Comparison of ENCODE assay signal across 8 mouse cellular contexts in genomic region chr3:94933604-94934003, GRCm38 (mm10). TPM values are rescaled to one million over a fixed set of nuclear protein-coding genes. Genes with fewer than 3 reads are reported as not detected.
DNase-seq lines count a peak whose midpoint lies in the region; ATAC-seq and TF ChIP-seq lines count a peak whose summit lies in the region.
"Not testable (repeated sequence)": the region's sequence is repeated elsewhere in the genome, so short reads cannot be mapped to it uniquely, and the experiment has no call there.

No protein-coding gene starts in this region.

- WGBS in forebrain, embryonic 15.5 days: no CpG with 5 or more reads among the region's 2 CpGs
- no CpG with 5 or more reads among the region's 2 CpGs for WGBS in heart, embryonic 14.5 days
- no CpG with 5 or more reads among the region's 2 CpGs for WGBS in intestine, embryonic 15.5 days
- WGBS in kidney, postnatal 0 days: no CpG with 5 or more reads among the region's 2 CpGs
- no CpG with 5 or more reads among the region's 2 CpGs for WGBS in liver, embryonic 13.5 days (ENCODE audit: insufficient replicate concordance)
- WGBS in lung, embryonic 15.5 days: no CpG with 5 or more reads among the region's 2 CpGs
- no CpG with 5 or more reads among the region's 2 CpGs for WGBS in small intestine, adult 2 months

- H3K27me3 ChIP-seq in MEL (ENCODE audit: control insufficient read depth in 1 of 2, insufficient read depth in 2 of 2, low read length in 2 of 2); forebrain, embryonic 15.5 days; heart, embryonic 14.5 days (ENCODE audit: control insufficient read depth, insufficient read depth, low read length); intestine, embryonic 15.5 days (replicated peaks); kidney, postnatal 0 days (ENCODE audit: insufficient read depth, low read length); liver, embryonic 13.5 days; lung, embryonic 15.5 days; small intestine, adult 2 months (ENCODE audit: control insufficient read depth, insufficient read depth, low read length): not testable (repeated sequence)

- H3K4me2 ChIP-seq in forebrain, embryonic 15.5 days (replicated peaks): not testable (repeated sequence)
- H3K4me2 ChIP-seq in heart, embryonic 14.5 days (ENCODE audit: low read length): peak overlapping the region; percentile 73
- peak overlapping the region; percentile 64 for H3K4me2 ChIP-seq in intestine, embryonic 15.5 days (replicated peaks)
- peak overlapping the region; percentile 57; the same call in 1 of the 2 replicates for H3K4me2 ChIP-seq in kidney, postnatal 0 days (ENCODE audit: low read length)
- H3K4me2 ChIP-seq in liver, embryonic 13.5 days: peak overlapping the region; percentile 71
- peak overlapping the region; percentile 67 for H3K4me2 ChIP-seq in lung, embryonic 15.5 days

- not testable (repeated sequence) for H3K9me3 ChIP-seq in MEL (replicated peaks; ENCODE audit: insufficient read depth, low read length); forebrain, embryonic 15.5 days; heart, embryonic 14.5 days (ENCODE audit: control insufficient read depth, low read length); intestine, embryonic 15.5 days; kidney, postnatal 0 days (replicated peaks; ENCODE audit: low read length); liver, embryonic 13.5 days (replicated peaks); lung, embryonic 15.5 days

- peak overlapping the region; percentile 46 for H3K9ac ChIP-seq in MEL (ENCODE audit: control insufficient read depth, low read depth, low read length, poor library complexity, severe bottlenecking)
- H3K9ac ChIP-seq in forebrain, embryonic 15.5 days (replicated peaks); heart, embryonic 14.5 days (ENCODE audit: low read length); intestine, embryonic 15.5 days; kidney, postnatal 0 days (ENCODE audit: low read depth, low read length); lung, embryonic 15.5 days: not testable (repeated sequence)
- 0 out of 2 replicates have a peak overlapping the region, but pooled peaks have one; percentile 65 for H3K9ac ChIP-seq in liver, embryonic 13.5 days

- 0 out of 2 replicates have a peak, but pooled peaks have one; percentile 7 for ATAC-seq in forebrain, embryonic 15.5 days (replicated peaks)
- ATAC-seq in heart, embryonic 14.5 days (ENCODE audit: insufficient number of reproducible peaks, insufficient read depth, low FRiP score, low read depth); intestine, embryonic 15.5 days; kidney, postnatal 0 days (replicated peaks; ENCODE audit: low FRiP score, low read depth); liver, embryonic 13.5 days (ENCODE audit: low read depth); lung, embryonic 15.5 days (ENCODE audit: borderline replicate concordance, extremely low read depth, low FRiP score, low TSS enrichment): not testable (repeated sequence)

- TF ChIP-seq CTCF in MEL (IDR thresholded peaks at IDR 0.05 in 2 of 3, conservative IDR thresholded peaks at IDR 0.05 in 1 of 3; ENCODE audit: control insufficient read depth in 1 of 3, insufficient read depth in 1 of 3, low read depth in 2 of 3, low read length in 3 of 3, poor library complexity in 1 of 3, severe bottlenecking in 1 of 3); kidney, postnatal 0 days (IDR thresholded peaks at IDR 0.05; ENCODE audit: low read depth); small intestine, adult 2 months (IDR thresholded peaks at IDR 0.05; ENCODE audit: extremely low read depth, insufficient read length, insufficient replicate concordance, low read depth, low read length): not testable (repeated sequence)

- not testable (repeated sequence) for DNase-seq in MEL (ENCODE audit: low read depth, low spot score); kidney, postnatal 0 days (ENCODE audit: low spot score); liver, embryonic 13.5 days

- H3K79me2 ChIP-seq in MEL (ENCODE audit: control insufficient read depth, insufficient read depth, low read length, poor library complexity): not testable (repeated sequence)

- H3K4me1 ChIP-seq in MEL (ENCODE audit: control insufficient read depth in 1 of 2, insufficient read depth in 2 of 2, low read length in 2 of 2): peaks cover 12 to 34% of the 10 kb centered on the region in 2 experiments
- H3K4me1 ChIP-seq in forebrain, embryonic 15.5 days: peaks cover 11% of the 10 kb centered on the region
- peaks cover 8 to 12% of the 10 kb centered on the region in 2 experiments for H3K4me1 ChIP-seq in heart, embryonic 14.5 days (ENCODE audit: control insufficient read depth in 2 of 2, insufficient read depth in 2 of 2, low read length in 2 of 2)
- peaks cover 11% of the 10 kb centered on the region for H3K4me1 ChIP-seq in intestine, embryonic 15.5 days (replicated peaks)
- H3K4me1 ChIP-seq in kidney, postnatal 0 days (replicated peaks; ENCODE audit: insufficient read depth, low read length); small intestine, adult 2 months (ENCODE audit: control insufficient read depth, insufficient read depth, insufficient read length, low read length): not testable (repeated sequence)
- H3K4me1 ChIP-seq in liver, embryonic 13.5 days (replicated peaks): peaks cover 63% of the 10 kb centered on the region
- peaks cover 22% of the 10 kb centered on the region for H3K4me1 ChIP-seq in lung, embryonic 15.5 days

- TF ChIP-seq RAD21 in MEL (IDR thresholded peaks at IDR 0.05; ENCODE audit: low read depth, low read length): not testable (repeated sequence)

- TF ChIP-seq POLR2A in MEL (IDR thresholded peaks at IDR 0.05; ENCODE audit: control insufficient read depth in 1 of 2, insufficient read depth in 1 of 2, low read depth in 1 of 2, low read length in 2 of 2, poor library complexity in 1 of 2); small intestine, adult 2 months (IDR thresholded peaks at IDR 0.05; ENCODE audit: low read depth, low read length): not testable (repeated sequence)

- peak overlapping the region; percentile 76 for H3K27ac ChIP-seq in MEL (ENCODE audit: control insufficient read depth, low read depth, low read length)
- not testable (repeated sequence) for H3K27ac ChIP-seq in forebrain, embryonic 15.5 days (replicated peaks); intestine, embryonic 15.5 days; small intestine, adult 2 months (ENCODE audit: insufficient read depth, low read depth, low read length)
- H3K27ac ChIP-seq in heart, embryonic 14.5 days (replicated peaks in 1 of 2; ENCODE audit: control insufficient read depth in 1 of 2, insufficient read depth in 1 of 2, low read depth in 2 of 2, low read length in 2 of 2): peak overlapping the region; percentile 49 to 94; a peak in 3 of 4 replicates
- peak overlapping the region; percentile 91 for H3K27ac ChIP-seq in kidney, postnatal 0 days
- H3K27ac ChIP-seq in liver, embryonic 13.5 days: peak overlapping the region; percentile 82
- H3K27ac ChIP-seq in lung, embryonic 15.5 days: peak overlapping the region; percentile 99

- peak overlapping the region; percentile 57 to 65 for H3K4me3 ChIP-seq in MEL (ENCODE audit: control insufficient read depth in 1 of 2, insufficient read depth in 1 of 2, low read depth in 2 of 2, low read length in 2 of 2)
- H3K4me3 ChIP-seq in forebrain, embryonic 15.5 days; kidney, postnatal 0 days (replicated peaks; ENCODE audit: low read depth, low read length): not testable (repeated sequence)
- H3K4me3 ChIP-seq in heart, embryonic 14.5 days (ENCODE audit: control insufficient read depth in 1 of 2, insufficient read depth in 1 of 2, low read depth in 1 of 2, low read length in 2 of 2): peak overlapping the region; percentile 44 to 56; a peak in 1 of 4 replicates
- peak overlapping the region; percentile 38; the same call in 1 of the 2 replicates for H3K4me3 ChIP-seq in intestine, embryonic 15.5 days (replicated peaks)
- peak overlapping the region; percentile 56 for H3K4me3 ChIP-seq in liver, embryonic 13.5 days (replicated peaks)
- H3K4me3 ChIP-seq in lung, embryonic 15.5 days: peak overlapping the region; percentile 47
- peak overlapping the region; percentile 65; the same call in 1 of the 2 replicates for H3K4me3 ChIP-seq in small intestine, adult 2 months (ENCODE audit: low read depth, low read length)

- TF ChIP-seq EP300 in MEL (IDR thresholded peaks at IDR 0.05; ENCODE audit: low read depth in 1 of 2, low read length in 2 of 2): not testable (repeated sequence)

- H3K36me3 ChIP-seq in MEL (ENCODE audit: control insufficient read depth in 1 of 2, insufficient read depth in 2 of 2, low read length in 2 of 2): peaks cover 2 to 12% of the 10 kb centered on the region in 2 experiments; a peak in 3 of 4 replicates
- H3K36me3 ChIP-seq in forebrain, embryonic 15.5 days; heart, embryonic 14.5 days (ENCODE audit: control insufficient read depth, insufficient read depth, low read length); intestine, embryonic 15.5 days; kidney, postnatal 0 days (ENCODE audit: insufficient read depth, low read length); lung, embryonic 15.5 days; small intestine, adult 2 months (ENCODE audit: control insufficient read depth, insufficient read depth, low read length): not testable (repeated sequence)
- H3K36me3 ChIP-seq in liver, embryonic 13.5 days: 0 out of 2 replicates have a peak, but pooled peaks cover 10% of the 10 kb centered on the region

RNA-seq across cellular contexts. Expression of gene Selenbp1, which starts 0.7 kb away (rescaled TPM):
- total RNA-seq in MEL (2012; rRNA removed): 109 and 179 TPM in 2 replicates
- polyA plus RNA-seq in MEL (2012; ENCODE audit: insufficient read depth in 1 of 2, insufficient read length in 2 of 2, low read depth in 1 of 2, low replicate concordance in 2 of 2, missing spikeins in 1 of 2): 100 to 1,000 TPM in 1 of 2 experiments, not detected in 1; 365 TPM
- polyA plus RNA-seq in forebrain, embryonic 15.5 days (2015; fragmentation: Nextera tagmentation; extraction: Ambion mirVana): 9.5 and 11.6 TPM in 2 replicates
- polyA plus RNA-seq in heart, embryonic 14.5 days (2014; fragmentation: Nextera tagmentation; extraction: Ambion mirVana): 71.7 and 74.5 TPM in 2 replicates
- polyA plus RNA-seq in intestine, embryonic 15.5 days (2015; fragmentation: Nextera tagmentation; extraction: Ambion mirVana): 108 and 123 TPM in 2 replicates
- 131 and 168 TPM in 2 replicates for polyA plus RNA-seq in kidney, postnatal 0 days (2015; fragmentation: Nextera tagmentation; extraction: Ambion mirVana)
- 58.0 and 65.2 TPM in 2 replicates for polyA plus RNA-seq in liver, embryonic 13.5 days (2015; fragmentation: Nextera tagmentation; extraction: Ambion mirVana)
- 216 and 237 TPM in 2 replicates for polyA plus RNA-seq in lung, embryonic 15.5 days (2015; fragmentation: Nextera tagmentation; extraction: Ambion mirVana)
- polyA plus RNA-seq in small intestine, adult 2 months (2012; rRNA removed): 30.5 and 50.4 TPM in 2 replicates

RNA-seq across cellular contexts. Expression of gene Rfx5, which starts 20.3 kb away (rescaled TPM):
- 9.5 and 10.0 TPM in 2 replicates for total RNA-seq in MEL (2012; rRNA removed)
- 10 to 100 TPM in 1 of 2 experiments, not detected in 1; 19.4 TPM for polyA plus RNA-seq in MEL (2012; ENCODE audit: insufficient read depth in 1 of 2, insufficient read length in 2 of 2, low read depth in 1 of 2, low replicate concordance in 2 of 2, missing spikeins in 1 of 2)
- polyA plus RNA-seq in forebrain, embryonic 15.5 days (2015; fragmentation: Nextera tagmentation; extraction: Ambion mirVana): 5.4 and 6.0 TPM in 2 replicates
- 6.9 and 8.1 TPM in 2 replicates for polyA plus RNA-seq in heart, embryonic 14.5 days (2014; fragmentation: Nextera tagmentation; extraction: Ambion mirVana)
- polyA plus RNA-seq in intestine, embryonic 15.5 days (2015; fragmentation: Nextera tagmentation; extraction: Ambion mirVana): 6.2 and 6.9 TPM in 2 replicates
- polyA plus RNA-seq in kidney, postnatal 0 days (2015; fragmentation: Nextera tagmentation; extraction: Ambion mirVana): 5.9 and 6.8 TPM in 2 replicates
- 0.96 and 1.8 TPM in 2 replicates for polyA plus RNA-seq in liver, embryonic 13.5 days (2015; fragmentation: Nextera tagmentation; extraction: Ambion mirVana)
- 9.5 and 9.8 TPM in 2 replicates for polyA plus RNA-seq in lung, embryonic 15.5 days (2015; fragmentation: Nextera tagmentation; extraction: Ambion mirVana)
- polyA plus RNA-seq in small intestine, adult 2 months (2012; rRNA removed): 5.5 and 5.7 TPM in 2 replicates

RNA-seq across cellular contexts. Expression of gene Pi4kb, which starts 40.9 kb away (rescaled TPM):
- total RNA-seq in MEL (2012; rRNA removed): 45.0 and 45.1 TPM in 2 replicates
- 10 to 100 TPM in 1 of 2 experiments, not detected in 1; 56.7 TPM for polyA plus RNA-seq in MEL (2012; ENCODE audit: insufficient read depth in 1 of 2, insufficient read length in 2 of 2, low read depth in 1 of 2, low replicate concordance in 2 of 2, missing spikeins in 1 of 2)
- 24.9 and 27.1 TPM in 2 replicates for polyA plus RNA-seq in forebrain, embryonic 15.5 days (2015; fragmentation: Nextera tagmentation; extraction: Ambion mirVana)
- 17.4 and 21.8 TPM in 2 replicates for polyA plus RNA-seq in heart, embryonic 14.5 days (2014; fragmentation: Nextera tagmentation; extraction: Ambion mirVana)
- 19.8 and 22.6 TPM in 2 replicates for polyA plus RNA-seq in intestine, embryonic 15.5 days (2015; fragmentation: Nextera tagmentation; extraction: Ambion mirVana)
- polyA plus RNA-seq in kidney, postnatal 0 days (2015; fragmentation: Nextera tagmentation; extraction: Ambion mirVana): 20.2 and 20.7 TPM in 2 replicates
- 11.6 and 12.4 TPM in 2 replicates for polyA plus RNA-seq in liver, embryonic 13.5 days (2015; fragmentation: Nextera tagmentation; extraction: Ambion mirVana)
- polyA plus RNA-seq in lung, embryonic 15.5 days (2015; fragmentation: Nextera tagmentation; extraction: Ambion mirVana): 20.5 and 21.8 TPM in 2 replicates
- 14.2 and 20.9 TPM in 2 replicates for polyA plus RNA-seq in small intestine, adult 2 months (2012; rRNA removed)

RNA-seq across cellular contexts. Expression of gene Psmb4, which starts 46.8 kb away (rescaled TPM):
- 890 and 977 TPM in 2 replicates for total RNA-seq in MEL (2012; rRNA removed)
- 100 to 1,000 TPM; 826 to 964 TPM for polyA plus RNA-seq in MEL (2012; ENCODE audit: insufficient read depth in 1 of 2, insufficient read length in 2 of 2, low read depth in 1 of 2, low replicate concordance in 2 of 2, missing spikeins in 1 of 2)
- polyA plus RNA-seq in forebrain, embryonic 15.5 days (2015; fragmentation: Nextera tagmentation; extraction: Ambion mirVana): 380 and 393 TPM in 2 replicates
- 296 and 297 TPM in 2 replicates for polyA plus RNA-seq in heart, embryonic 14.5 days (2014; fragmentation: Nextera tagmentation; extraction: Ambion mirVana)
- polyA plus RNA-seq in intestine, embryonic 15.5 days (2015; fragmentation: Nextera tagmentation; extraction: Ambion mirVana): 293 and 336 TPM in 2 replicates
- 317 and 329 TPM in 2 replicates for polyA plus RNA-seq in kidney, postnatal 0 days (2015; fragmentation: Nextera tagmentation; extraction: Ambion mirVana)
- 201 and 214 TPM in 2 replicates for polyA plus RNA-seq in liver, embryonic 13.5 days (2015; fragmentation: Nextera tagmentation; extraction: Ambion mirVana)
- 336 and 350 TPM in 2 replicates for polyA plus RNA-seq in lung, embryonic 15.5 days (2015; fragmentation: Nextera tagmentation; extraction: Ambion mirVana)
- polyA plus RNA-seq in small intestine, adult 2 months (2012; rRNA removed): 98.8 and 173 TPM in 2 replicates
